Mouse (Mus musculus) forebrain, embryonic 15.5 days (tissue): ENCODE data around the gene Eml4. TPM values are rescaled to one million over a fixed set of nuclear protein-coding genes. Genes with fewer than 3 reads are reported as not detected.

Experiments
- ATAC-seq: fragments of 200-750 bp; cut with Nextera tagmentation; replicated peaks from 2 replicates; pipeline ENCODE4 v1.8.0; 2017; ENCODE audit warnings: mild to moderate bottlenecking, moderate TSS enrichment, moderate library complexity
- H3K27ac ChIP-seq: fragments of 300-500 bp; sonication (generic); replicated peaks from 2 replicates; pipeline ENCODE4 v1.5.1; 2015; ENCODE audit warnings: mild to moderate bottlenecking, inconsistent platforms
- H3K27me3 ChIP-seq: fragments of 300-500 bp; sonication (generic); 2 replicates; pipeline ENCODE4 v1.6.1; 2015; ENCODE audit warnings: inconsistent platforms
- H3K36me3 ChIP-seq: fragments of 300-500 bp; sonication (generic); 2 replicates; pipeline ENCODE4 v1.6.1; 2015; ENCODE audit warnings: mild to moderate bottlenecking, inconsistent platforms
- H3K4me1 ChIP-seq: fragments of 300-500 bp; sonication (generic); 2 replicates; pipeline ENCODE4 v1.6.1; 2015; ENCODE audit warnings: inconsistent platforms
- H3K4me2 ChIP-seq: fragments of 300-500 bp; sonication (generic); replicated peaks from 2 replicates; pipeline ENCODE4 v1.6.1; 2015; ENCODE audit warnings: mild to moderate bottlenecking, inconsistent platforms
- H3K4me3 ChIP-seq: fragments of 300-500 bp; sonication (generic); 2 replicates; pipeline ENCODE4 v1.5.1; 2015; ENCODE audit warnings: mild to moderate bottlenecking, inconsistent platforms
- H3K9ac ChIP-seq: fragments of 300-500 bp; sonication (generic); replicated peaks from 2 replicates; pipeline ENCODE4 v1.6.1; 2015; ENCODE audit warnings: mild to moderate bottlenecking, inconsistent platforms
- H3K9me3 ChIP-seq: fragments of 300-500 bp; sonication (generic); 2 replicates; pipeline ENCODE4 v1.6.1; 2016; ENCODE audit warnings: inconsistent platforms
- WGBS: fragments of 180-500 bp; shearing (Covaris S2); methylation state at CpG from one replicate; pipeline ENCODE4 v1.1.7; 2015; ENCODE audit warnings: mixed read lengths; 5-methylcytosine and 5-hydroxymethylcytosine counted together
- polyA plus RNA-seq: library from polyadenylated mRNA; unstranded; fragments of >200 nt; fragmentation: Nextera tagmentation; extraction: Ambion mirVana; gene quantifications from 2 replicates; pipeline ENCODE4 v1.2.1, GENCODE M21; 2015

Eml4 gene
- polyA plus RNA-seq, 1 experiment from 2014 or later, result 34.8 TPM

DNA sequence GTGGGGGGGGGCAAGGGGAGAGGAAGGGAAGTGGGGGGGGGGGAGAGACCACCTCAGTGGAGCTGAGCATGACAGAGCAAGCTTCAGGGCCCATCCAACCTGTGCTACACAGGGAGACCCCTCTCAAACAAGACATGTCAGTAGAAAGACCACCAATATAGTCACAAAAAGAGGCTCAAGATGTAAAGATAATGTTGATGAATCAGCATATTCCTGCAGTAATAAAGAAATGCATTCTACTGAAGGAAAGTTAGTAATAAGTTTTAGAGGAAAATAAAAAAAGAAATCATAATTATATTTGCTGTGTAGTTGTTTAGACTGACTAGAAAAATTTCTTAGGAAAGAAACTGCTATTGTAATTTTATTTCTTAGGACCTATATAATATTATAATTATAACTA is 23.4 kb downstream of the Eml4 start:
- Histone ChIP-seq H3K9ac (no peak overlapping the region), H3K4me2 (no peak overlapping the region), H3K4me3 (no peak overlapping the region), H3K36me3 (no peaks in the 10 kb centered on the region), H3K27ac (no peak overlapping the region), H3K9me3 (no peaks in the 10 kb centered on the region), H3K4me1 (peaks cover 11% of the 10 kb centered on the region), H3K27me3 (no peaks in the 10 kb centered on the region)
- ATAC-seq, result no peak

DNA sequence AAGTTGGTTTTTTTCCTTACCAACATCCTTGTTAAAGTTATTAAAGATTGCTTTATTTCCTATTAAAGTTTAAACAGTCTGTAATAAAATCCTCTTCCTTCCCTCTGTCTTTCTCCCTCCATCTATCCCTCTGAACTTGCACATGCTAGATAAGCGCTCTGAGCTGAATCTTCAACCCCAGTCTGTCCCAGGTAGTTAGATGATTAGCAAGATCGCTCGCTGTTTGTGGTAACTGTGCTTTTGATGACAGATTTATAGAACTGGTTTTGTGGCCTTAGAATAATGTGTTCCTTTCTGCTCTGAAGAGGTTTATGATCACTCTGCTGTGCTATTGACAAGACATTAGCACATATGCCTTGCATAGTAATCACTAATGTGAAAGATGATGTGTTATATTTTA is 25.1 kb downstream of the Eml4 start:
- H3K27ac ChIP-seq, result no peak overlapping the region
- ATAC-seq, result no peak
- no peak overlapping the region for H3K9ac ChIP-seq
- no peaks in the 10 kb centered on the region for H3K9me3 ChIP-seq
- H3K4me3 ChIP-seq, result no peak overlapping the region
- H3K4me1 ChIP-seq, result peaks cover 20% of the 10 kb centered on the region
- no peak overlapping the region for H3K4me2 ChIP-seq
- no peaks in the 10 kb centered on the region for H3K27me3 ChIP-seq
- H3K36me3 ChIP-seq, result no peaks in the 10 kb centered on the region
- 91% methylated on average over 3 of the region's 3 CpGs for WGBS

DNA sequence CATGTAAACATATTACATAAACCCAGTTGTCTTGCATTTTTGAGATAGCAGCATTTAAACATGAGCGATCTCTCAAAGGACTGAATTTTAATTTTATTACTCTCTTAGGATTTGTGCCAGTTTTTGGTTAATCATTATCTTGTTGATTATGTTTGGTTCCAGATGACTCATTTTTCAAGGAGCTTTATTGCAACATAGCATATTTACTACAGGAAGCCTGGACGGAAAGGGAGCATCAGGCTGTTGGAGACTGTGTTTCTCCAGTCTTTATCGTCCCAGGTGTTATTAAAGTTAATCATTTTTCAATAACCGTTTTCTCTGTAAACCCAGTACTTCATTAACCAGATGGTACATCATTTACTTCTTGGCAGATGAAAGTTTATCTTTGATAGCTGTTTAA is 26.1 kb downstream of the Eml4 start:
- Histone ChIP-seq H3K27me3 (no peaks in the 10 kb centered on the region), H3K9me3 (no peaks in the 10 kb centered on the region), H3K4me1 (peaks cover 20% of the 10 kb centered on the region), H3K4me2 (no peak overlapping the region), H3K36me3 (no peaks in the 10 kb centered on the region), H3K27ac (no peak overlapping the region), H3K4me3 (no peak overlapping the region), H3K9ac (no peak overlapping the region)
- ATAC-seq, result no peak
- WGBS, result 80% methylated on average over 4 of the region's 4 CpGs

DNA sequence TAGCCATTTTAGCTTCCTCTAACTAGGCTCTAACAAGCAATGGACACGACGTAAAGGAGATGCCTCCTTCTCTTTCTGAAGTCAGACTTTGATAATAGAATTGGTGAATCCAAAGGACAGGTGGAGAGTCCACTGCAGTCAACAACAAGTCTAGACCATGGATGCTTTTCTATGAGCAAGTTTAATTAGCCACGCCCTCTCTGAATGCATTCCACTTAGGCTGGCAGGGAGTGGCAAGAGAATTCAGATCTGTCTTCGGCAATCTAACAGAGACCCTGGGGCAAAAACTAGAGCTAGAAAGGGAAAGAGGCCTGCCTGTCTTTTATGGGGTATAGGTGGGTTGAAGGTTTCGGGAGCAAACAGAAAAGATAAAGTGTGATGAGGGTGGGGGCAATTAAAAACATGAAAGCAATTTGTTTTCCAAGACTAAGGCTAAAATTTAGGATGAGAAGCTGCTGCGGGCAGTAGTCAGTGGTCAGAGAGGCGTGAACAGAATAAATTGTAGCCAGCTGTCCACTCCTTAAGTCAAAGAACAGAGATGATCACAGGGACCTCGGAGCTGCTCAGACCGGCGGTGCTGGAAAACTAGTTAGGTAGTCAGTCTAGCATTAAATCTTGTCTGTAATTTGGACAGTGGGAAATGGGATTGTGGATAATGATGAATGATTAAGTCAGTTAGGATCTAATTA is 27.2 kb downstream of the Eml4 start:
- Histone ChIP-seq H3K27ac (no peak overlapping the region), H3K4me3 (no peak overlapping the region), H3K9me3 (no peaks in the 10 kb centered on the region), H3K9ac (no peak overlapping the region), H3K27me3 (no peaks in the 10 kb centered on the region), H3K4me2 (no peak overlapping the region), H3K4me1 (peaks cover 20% of the 10 kb centered on the region), H3K36me3 (no peaks in the 10 kb centered on the region)
- WGBS, result 64% methylated on average over 10 of the region's 10 CpGs
- no peak for ATAC-seq

DNA sequence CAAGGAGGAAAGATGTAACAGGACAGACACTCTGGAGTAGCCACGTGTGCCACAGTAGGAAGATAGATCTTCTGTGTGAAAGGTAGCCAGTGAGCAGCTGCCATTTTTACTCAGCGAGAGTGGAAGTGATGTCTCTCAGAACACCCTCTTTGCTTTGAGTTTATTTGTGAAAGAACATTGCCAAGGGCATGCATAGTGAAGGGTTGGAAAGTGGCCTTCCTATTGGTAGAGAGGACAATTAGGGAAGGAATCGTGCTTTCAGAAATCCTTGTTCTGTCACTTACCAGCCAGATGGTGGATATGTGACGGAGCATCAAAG is 27.7 kb downstream of the Eml4 start:
- Histone ChIP-seq H3K4me2 (no peak overlapping the region), H3K4me1 (peaks cover 20% of the 10 kb centered on the region), H3K9ac (no peak overlapping the region), H3K27ac (no peak overlapping the region; the same call in 1 of the 2 replicates), H3K9me3 (no peaks in the 10 kb centered on the region), H3K36me3 (no peaks in the 10 kb centered on the region), H3K27me3 (no peaks in the 10 kb centered on the region), H3K4me3 (no peak overlapping the region)
- 34% methylated on average over 4 of the region's 4 CpGs for WGBS
- ATAC-seq, result peak; percentile 55; the same call in 1 of the 2 replicates

GRCm38 (mm10) chr17:83379366-83379765 is 28.6 kb downstream of the Eml4 start:
- Histone ChIP-seq H3K27ac (no peak overlapping the region), H3K27me3 (no peaks in the 10 kb centered on the region), H3K4me2 (no peak overlapping the region), H3K9me3 (no peaks in the 10 kb centered on the region), H3K4me1 (peaks cover 20% of the 10 kb centered on the region), H3K36me3 (no peaks in the 10 kb centered on the region), H3K4me3 (no peak overlapping the region), H3K9ac (no peak overlapping the region)
- 87% methylated on average over 2 of the region's 2 CpGs for WGBS
- no peak for ATAC-seq

GRCm38 (mm10) chr17:83379791-83380190 is 29.1 kb downstream of the Eml4 start:
- H3K9me3 ChIP-seq, result no peaks in the 10 kb centered on the region
- H3K4me1 ChIP-seq, result peaks cover 20% of the 10 kb centered on the region
- WGBS, result 82% methylated on average over 3 of the region's 3 CpGs
- ATAC-seq, result no peak
- no peak overlapping the region for H3K27ac ChIP-seq
- H3K4me3 ChIP-seq, result no peak overlapping the region
- H3K36me3 ChIP-seq, result no peaks in the 10 kb centered on the region
- H3K27me3 ChIP-seq, result no peaks in the 10 kb centered on the region
- H3K4me2 ChIP-seq, result no peak overlapping the region
- no peak overlapping the region for H3K9ac ChIP-seq

GRCm38 (mm10) chr17:83382752-83383151 is 32.0 kb downstream of the Eml4 start:
- WGBS, result 93% methylated on average over 5 of the region's 5 CpGs
- H3K9me3 ChIP-seq, result no peaks in the 10 kb centered on the region
- no peak overlapping the region for H3K9ac ChIP-seq
- peaks cover 20% of the 10 kb centered on the region for H3K4me1 ChIP-seq
- no peak for ATAC-seq
- no peak overlapping the region for H3K4me3 ChIP-seq
- H3K36me3 ChIP-seq, result no peaks in the 10 kb centered on the region
- no peak overlapping the region for H3K27ac ChIP-seq
- H3K4me2 ChIP-seq, result no peak overlapping the region
- H3K27me3 ChIP-seq, result no peaks in the 10 kb centered on the region

DNA sequence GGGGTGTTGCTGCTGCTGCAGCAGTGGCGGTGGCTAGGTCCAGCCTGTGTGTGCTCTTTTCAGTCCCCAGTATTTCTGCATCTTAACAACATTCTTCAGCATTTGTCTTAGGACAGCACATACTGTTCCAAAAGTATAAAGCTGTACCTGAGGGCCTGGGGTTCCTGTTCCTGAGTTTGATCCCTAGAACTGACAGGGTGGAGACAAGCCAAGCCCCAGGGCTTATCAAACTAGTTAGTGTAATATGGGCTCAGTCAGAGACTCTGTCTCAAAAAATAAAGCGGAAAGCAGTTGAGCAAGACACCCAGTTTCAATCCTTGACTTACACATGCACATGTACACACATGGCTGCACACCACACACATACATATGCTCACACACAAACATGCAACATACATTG is 34.2 kb downstream of the Eml4 start:
- no peaks in the 10 kb centered on the region for H3K36me3 ChIP-seq
- H3K4me1 ChIP-seq, result peaks cover 5% of the 10 kb centered on the region; the same call in 1 of the 2 replicates
- H3K4me3 ChIP-seq, result no peak overlapping the region
- no peak for ATAC-seq
- 95% methylated on average over 2 of the region's 2 CpGs for whole genome bisulfite sequencing
- no peak overlapping the region for H3K4me2 ChIP-seq
- H3K9me3 ChIP-seq, result no peaks in the 10 kb centered on the region
- H3K27me3 ChIP-seq, result no peaks in the 10 kb centered on the region
- H3K27ac ChIP-seq, result no peak overlapping the region
- H3K9ac ChIP-seq, result no peak overlapping the region

DNA sequence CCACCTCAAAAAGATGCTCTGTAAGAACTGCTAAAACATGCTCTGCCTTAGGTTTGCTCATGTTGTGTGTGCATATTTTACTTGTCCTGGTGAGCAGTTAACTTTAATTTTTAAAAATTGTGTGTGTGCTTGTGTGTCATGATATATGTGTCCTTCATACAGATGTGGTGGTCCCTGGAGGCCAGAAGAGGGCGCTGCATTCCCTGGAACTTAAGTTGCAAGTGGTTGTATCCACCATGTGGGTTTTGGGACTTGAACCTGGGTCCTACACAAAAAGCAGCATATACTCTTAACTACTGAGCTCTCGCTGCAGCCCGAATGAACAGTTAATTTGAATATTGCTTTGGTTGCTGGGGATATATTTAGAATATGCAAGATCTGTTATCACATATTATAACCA is 36.4 kb downstream of the Eml4 start:
- H3K27me3 ChIP-seq, result no peaks in the 10 kb centered on the region
- no peaks in the 10 kb centered on the region for H3K36me3 ChIP-seq
- H3K4me3 ChIP-seq, result no peak overlapping the region
- WGBS, result 88% methylated on average over 3 of the region's 3 CpGs
- no peaks in the 10 kb centered on the region for H3K9me3 ChIP-seq
- H3K27ac ChIP-seq, result no peak overlapping the region
- no peak overlapping the region for H3K9ac ChIP-seq
- ATAC-seq, result no peak
- no peak overlapping the region for H3K4me2 ChIP-seq
- no peaks in the 10 kb centered on the region for H3K4me1 ChIP-seq

GRCm38 (mm10) chr17:83394013-83394412 is 43.3 kb downstream of the Eml4 start:
- Histone ChIP-seq H3K9ac (no peak overlapping the region), H3K27me3 (no peaks in the 10 kb centered on the region), H3K4me1 (no peaks in the 10 kb centered on the region), H3K4me3 (no peak overlapping the region), H3K27ac (no peak overlapping the region), H3K36me3 (no peaks in the 10 kb centered on the region), H3K9me3 (no peaks in the 10 kb centered on the region), H3K4me2 (no peak overlapping the region)
- WGBS, result 88% methylated on average over 3 of the region's 3 CpGs
- ATAC-seq, result no peak

DNA sequence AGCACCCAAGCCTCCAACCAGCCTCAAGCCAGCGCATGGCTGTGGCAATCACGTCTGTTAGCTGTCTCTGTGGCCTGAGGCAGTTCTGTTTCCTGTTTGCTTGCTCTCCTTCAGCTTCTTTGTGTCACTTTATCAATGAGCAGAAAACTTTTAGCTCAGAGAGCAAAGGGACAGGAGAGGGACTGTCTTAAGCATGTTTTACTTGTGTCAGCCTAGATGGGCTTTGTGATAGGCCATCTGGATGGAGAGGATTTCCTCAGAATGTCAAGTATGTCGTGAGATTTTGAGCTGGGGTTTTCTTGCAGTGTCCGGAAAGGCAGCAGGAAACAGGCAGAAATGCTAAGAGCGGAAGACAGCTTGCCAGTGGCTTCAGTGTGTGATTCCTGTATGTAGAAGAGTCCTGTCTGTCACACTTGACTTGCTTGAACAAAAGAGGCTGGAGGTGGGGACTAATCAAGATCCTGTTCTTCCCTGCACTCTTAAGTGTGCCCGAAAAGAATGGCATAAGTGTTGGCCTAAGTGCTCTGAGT is 46.9 kb downstream of the Eml4 start:
- H3K9ac ChIP-seq, result no peak overlapping the region
- no peaks in the 10 kb centered on the region for H3K36me3 ChIP-seq
- H3K27ac ChIP-seq, result 0 out of 2 replicates have a peak overlapping the region, but pooled peaks have one; percentile 34
- H3K4me3 ChIP-seq, result no peak overlapping the region
- H3K4me1 ChIP-seq, result no peaks in the 10 kb centered on the region
- ATAC-seq, result no peak
- 52% methylated on average over 6 of the region's 6 CpGs for WGBS
- no peaks in the 10 kb centered on the region for H3K9me3 ChIP-seq
- no peak overlapping the region for H3K4me2 ChIP-seq
- no peaks in the 10 kb centered on the region for H3K27me3 ChIP-seq

DNA sequence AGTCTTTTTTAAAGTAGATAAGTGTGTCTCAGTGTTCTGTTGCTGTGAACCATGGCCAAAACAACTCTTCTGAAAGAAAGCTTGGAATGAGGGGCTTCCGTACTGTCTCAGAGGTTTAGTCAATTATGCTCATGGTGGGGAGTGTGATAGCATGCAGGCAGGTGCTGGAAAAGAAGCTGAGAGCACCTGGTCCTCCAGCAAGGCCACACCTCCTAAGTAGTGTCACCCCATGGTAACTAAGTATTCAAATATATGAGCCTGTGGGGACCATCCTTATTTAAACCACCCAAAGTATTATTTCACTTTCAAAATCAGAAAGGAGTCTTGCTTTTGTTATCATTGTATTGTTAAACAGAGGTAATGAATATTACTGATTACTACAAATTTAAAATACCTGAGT is 48.0 kb downstream of the Eml4 start:
- Histone ChIP-seq H3K4me1 (no peaks in the 10 kb centered on the region), H3K9ac (no peak overlapping the region), H3K36me3 (peaks cover 5% of the 10 kb centered on the region; the same call in 1 of the 2 replicates), H3K9me3 (no peaks in the 10 kb centered on the region), H3K27ac (no peak overlapping the region), H3K4me3 (no peak overlapping the region), H3K27me3 (no peaks in the 10 kb centered on the region), H3K4me2 (no peak overlapping the region)
- no peak for ATAC-seq
- 97% methylated on average over 1 of the region's 1 CpGs for WGBS
